Mouse (Mus musculus) Muller cell, postnatal 12 days (primary cell): ENCODE results near the gene Gm10799.
A peak's percentile ranks its signal among the peaks of the same experiment; 100 is the strongest.
"Not testable (repeated sequence)": the region's sequence is repeated elsewhere in the genome, so short reads cannot be mapped to it uniquely, and the experiment has no call there.

Experiments used
- DNase-seq: peaks from one replicate; pipeline ENCODE4 v3.0.0-alpha.2; 2015; ENCODE audit errors: inconsistent ontology term

Gm10799 gene

DNA sequence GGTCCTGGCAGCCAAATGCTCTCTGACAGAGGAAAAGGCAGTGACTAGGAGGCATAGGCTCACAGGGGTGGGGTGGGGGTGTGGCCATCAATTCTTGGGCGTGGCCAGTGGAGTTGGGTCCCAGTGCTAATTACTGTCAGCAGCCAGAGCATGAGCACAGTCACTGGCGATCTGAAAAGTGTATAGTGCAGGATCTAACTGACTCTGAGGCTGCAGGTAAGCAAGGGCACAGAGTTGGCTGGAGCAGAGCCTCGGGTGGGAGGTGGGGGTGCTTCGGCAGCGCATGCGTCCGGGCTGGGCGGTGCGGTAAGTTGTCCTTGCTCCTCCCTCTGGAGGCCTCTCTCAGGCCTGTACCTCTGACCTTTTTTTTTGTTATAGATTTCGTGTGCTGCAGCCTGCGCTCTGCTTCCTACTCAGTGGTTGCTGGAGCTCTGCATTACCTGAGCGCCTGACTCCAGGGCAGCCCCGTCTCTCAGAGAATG lies 1.4 kb upstream of the Gm10799 start, which contains the start of gene Cd59b:
Gene Cd59b (plus strand): TSS at position 146 of the 482 bp plus-strand sequence.
- peak; percentile 66 for DNase-seq

GRCm38 (mm10) chr2:104065526-104065925 lies 2.8 kb downstream of the Gm10799 start, which contains the start of gene Gm10912:
Gene Gm10912 (plus strand): TSS chr2:104065826.
- DNase-seq: not testable (repeated sequence)

DNA sequence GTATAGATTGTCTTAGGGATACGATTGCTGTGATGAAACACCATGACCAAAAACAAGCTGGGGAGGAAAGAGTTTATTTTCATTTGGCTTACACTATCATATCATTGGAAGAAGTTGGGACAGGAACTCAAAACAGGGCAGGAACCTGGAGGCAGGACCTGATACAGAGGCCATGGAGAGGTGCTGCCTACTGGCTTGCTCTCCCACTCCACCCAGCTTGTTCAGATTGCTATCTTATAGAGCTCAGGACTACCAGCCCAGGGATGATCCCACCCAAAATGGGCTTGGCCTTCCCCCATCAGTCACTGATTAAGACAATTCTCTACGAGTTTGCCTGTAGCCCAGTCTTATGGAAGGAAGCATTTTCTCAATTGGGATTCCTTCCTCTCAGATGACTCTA lies 4.2 kb downstream of the Gm10799 start:
- DNase-seq: no peak

DNA sequence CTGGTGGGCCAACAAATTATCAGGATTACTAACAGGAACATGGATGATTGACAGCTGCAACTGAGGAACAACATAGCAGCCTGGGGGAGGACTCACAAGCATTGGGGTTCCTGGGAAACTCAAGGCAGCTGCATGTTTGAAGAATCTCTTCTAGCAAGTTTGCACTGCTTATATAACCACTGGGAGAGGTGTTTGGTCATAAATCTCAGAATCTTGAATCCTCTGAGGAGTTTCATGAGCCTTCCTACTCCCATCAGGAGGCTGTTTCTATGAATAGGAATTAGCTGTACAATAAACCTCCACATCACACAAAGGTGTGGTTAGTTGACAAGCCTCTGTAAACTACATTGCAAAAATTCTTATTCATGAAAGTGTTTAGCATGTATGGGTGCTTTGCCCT lies 5.7 kb downstream of the Gm10799 start:
- DNase-seq: no peak

GRCm38 (mm10) chr2:104060996-104061395 lies 7.4 kb downstream of the Gm10799 start:
- DNase-seq: no peak

DNA sequence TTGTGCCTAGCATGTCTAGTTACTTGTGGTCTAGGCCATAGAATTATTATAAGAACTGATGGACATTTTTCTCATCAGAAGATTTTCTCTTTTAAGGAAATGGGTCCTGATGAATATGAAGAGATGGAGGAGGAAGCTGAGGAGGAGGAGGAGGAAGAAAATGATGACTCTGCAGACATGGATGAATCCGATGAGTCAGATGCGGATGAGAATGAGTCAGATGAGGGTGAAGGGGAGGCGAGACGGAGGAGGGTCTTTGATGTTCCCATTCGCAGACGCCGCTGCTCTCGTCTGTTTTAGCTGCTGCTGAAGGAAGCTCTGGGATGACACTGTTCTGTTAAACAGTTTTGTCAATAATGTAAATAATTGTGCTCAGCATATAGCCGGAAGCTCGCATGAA lies 8.6 kb downstream of the Gm10799 start:
- DNase-seq: no peak

DNA sequence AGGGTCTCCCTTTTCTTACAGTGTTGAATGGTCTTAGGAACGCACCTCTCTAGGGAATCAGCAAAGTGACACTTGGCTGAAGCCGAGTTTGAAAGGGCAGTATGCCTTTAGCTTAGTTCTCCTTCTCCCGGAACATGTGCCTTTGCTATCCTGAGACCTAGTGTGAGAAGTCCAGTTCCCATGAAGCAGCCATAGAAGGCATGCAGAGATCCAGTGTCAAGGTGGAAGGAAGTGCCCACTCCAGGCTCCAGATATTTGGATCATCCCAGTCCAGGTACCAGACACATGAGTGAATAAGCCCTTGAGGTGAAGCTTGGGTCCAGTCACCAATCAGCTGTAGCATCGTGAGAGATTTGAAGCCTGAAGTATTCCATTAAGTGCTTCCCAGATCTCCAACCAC lies 9.4 kb downstream of the Gm10799 start:
- DNase-seq: no peak

GRCm38 (mm10) chr2:104058381-104058780 lies 10.0 kb downstream of the Gm10799 start:
- no peak for DNase-seq

DNA sequence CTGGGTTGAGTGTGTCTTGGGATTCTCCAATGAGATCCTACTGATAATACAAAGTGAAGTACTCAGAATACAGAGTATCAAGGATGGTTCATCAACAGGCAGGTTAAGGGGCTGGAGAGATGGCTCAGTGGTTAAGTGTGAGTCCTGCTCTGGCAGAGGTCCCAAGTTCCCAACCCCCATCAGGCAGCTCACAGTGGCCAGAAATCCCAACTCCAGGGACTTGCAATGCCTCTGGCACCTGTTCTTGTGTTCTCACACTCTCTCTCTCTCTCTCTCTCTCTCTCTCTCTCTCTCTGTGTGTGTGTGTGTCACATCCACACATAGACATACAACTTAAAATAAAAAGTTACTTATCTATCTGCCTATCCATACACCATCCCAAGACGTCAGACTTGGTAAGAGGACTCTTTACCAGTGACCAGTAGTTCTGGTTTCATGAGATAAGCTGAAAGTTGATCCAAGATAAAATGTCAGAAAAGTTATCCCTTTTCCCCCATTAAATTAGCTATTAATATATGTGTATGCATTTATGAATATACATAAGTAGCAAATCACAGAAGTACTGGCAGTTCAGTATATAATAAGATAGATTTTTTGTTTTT lies 23.8 kb downstream of the Gm10799 start:
- DNase-seq: no peak

GRCm38 (mm10) chr2:104043624-104044478 lies 24.5 kb downstream of the Gm10799 start:
- DNase-seq: no peak

GRCm38 (mm10) chr2:104042766-104043165 lies 25.6 kb downstream of the Gm10799 start:
- no peak for DNase-seq

- DNase-seq: peak; percentile 45
These were observed 26.7 kb downstream of the Gm10799 start for GRCm38 (mm10) chr2:104041632-104042031.

DNA sequence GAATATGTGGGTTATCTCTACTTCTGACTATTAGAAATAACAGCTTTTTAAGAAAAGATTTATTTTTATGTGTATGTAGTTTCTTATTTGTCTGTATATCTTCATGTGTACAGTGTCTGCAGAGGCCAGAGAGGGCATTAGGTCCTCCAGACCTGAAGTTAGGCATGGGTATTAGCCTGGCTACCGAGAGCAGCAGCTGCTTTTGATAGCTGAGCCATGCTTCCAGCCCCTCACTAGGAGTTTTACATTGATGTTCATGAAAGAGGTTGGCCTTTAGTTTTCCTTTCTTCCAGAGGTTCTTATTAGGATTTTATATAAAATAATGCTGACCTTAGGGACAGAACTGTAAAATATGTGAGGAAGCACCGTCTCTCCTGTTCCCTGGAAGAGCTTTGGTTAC lies 30.1 kb downstream of the Gm10799 start:
- no peak for DNase-seq

DNA sequence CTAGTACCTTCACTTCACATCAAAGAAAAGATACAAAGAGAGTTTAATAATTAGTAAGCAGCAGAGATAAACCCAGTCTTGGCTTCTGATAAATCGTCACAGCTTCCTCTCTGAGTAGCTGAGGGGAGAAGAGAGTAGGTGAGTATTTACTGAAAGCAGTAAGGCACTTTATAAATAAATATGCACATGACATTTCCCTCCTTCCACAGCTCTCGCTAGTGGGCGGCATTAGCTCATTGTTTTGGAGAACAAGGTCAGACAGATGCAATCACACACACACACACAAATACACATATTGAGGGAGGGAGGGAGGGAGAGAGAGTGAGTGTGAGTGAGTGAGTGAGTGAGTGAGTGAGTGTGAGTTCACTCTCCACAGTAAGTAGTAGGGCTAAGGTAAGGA lies 32.0 kb downstream of the Gm10799 start:
- DNase-seq: no peak

DNA sequence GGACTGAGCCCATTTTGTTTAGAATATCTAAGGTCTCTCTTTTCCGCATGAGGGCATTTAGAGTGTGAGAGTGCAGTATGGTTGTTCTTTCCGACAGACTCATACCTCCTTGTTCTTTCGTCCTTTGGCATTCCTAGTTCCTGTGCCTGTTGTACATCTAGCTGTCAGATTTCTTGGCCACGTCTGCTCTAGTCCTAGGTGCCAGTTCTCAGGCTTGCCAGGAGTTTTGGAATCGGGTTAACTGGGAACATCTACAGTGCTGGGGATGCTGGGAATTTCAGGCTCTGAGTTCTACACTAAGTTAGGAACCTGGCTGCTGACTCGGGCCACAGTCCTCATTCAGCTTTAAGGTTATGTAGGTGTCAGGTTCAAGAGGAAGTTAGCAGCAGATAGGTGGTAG lies 32.8 kb downstream of the Gm10799 start:
- no peak for DNase-seq

GRCm38 (mm10) chr2:104034832-104035472 lies 33.4 kb downstream of the Gm10799 start:
- DNase-seq: peak; percentile 78

- DNase-seq: no peak
These were observed 36.3 kb downstream of the Gm10799 start for GRCm38 (mm10) chr2:104032056-104032455.

- no peak for DNase-seq
These were observed 38.0 kb downstream of the Gm10799 start for GRCm38 (mm10) chr2:104030381-104030780.

GRCm38 (mm10) chr2:104029074-104029473 lies 39.3 kb downstream of the Gm10799 start:
- no peak for DNase-seq

- peak; percentile 10 for DNase-seq
These were observed 40.1 kb downstream of the Gm10799 start, which contains the start of gene 4931422A03Rik for GRCm38 (mm10) chr2:104028139-104028723. Gene 4931422A03Rik (minus strand): TSS chr2:104028361.

DNA sequence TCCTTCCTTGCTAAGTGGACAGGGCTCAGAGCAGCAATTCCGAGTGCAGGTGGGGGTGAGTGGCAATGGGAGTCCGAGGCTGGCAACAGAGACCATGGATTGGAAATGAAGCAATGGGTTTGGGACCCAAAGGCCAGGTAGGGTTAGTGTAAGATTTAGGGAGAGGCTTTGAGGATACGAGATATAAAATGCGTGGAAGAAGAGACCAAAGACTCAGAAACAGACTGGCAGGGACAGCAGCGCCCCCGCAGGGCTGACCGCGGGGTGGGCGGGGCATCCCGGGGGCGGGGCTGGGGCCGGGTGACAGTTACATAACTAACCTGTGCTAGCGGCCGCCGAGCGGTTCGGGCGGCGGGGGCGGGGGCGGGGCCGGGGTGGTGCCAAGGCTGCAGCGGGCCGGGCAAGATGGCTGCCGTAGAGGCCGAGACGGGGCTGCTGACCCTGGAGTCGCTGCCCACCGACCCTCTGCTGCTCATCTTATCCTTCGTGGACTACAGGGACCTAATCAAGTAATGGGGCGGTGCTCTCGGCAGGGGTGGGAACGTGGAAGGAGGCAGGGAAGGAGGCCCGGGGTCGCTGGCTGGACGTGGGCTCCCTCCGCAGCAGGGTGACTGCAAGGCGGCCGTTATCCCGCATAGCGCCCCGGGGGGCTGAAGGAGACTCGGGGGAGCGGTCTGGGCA lies 40.8 kb downstream of the Gm10799 start, which contains the start of gene Fbxo3:
Gene Fbxo3 (plus strand): TSS at position 264 of the 681 bp plus-strand sequence.
- DNase-seq: peak; percentile 89
